Mouse (Mus musculus): Measurements from ENCODE around the gene Tsga13. TPM values are rescaled to one million over a fixed set of nuclear protein-coding genes. Genes with fewer than 3 reads are reported as not detected.

Tsga13 gene
- polyA plus RNA-seq, 1 experiment from 2014 or later = not detected

- Histone ChIP-seq H3K9ac (0 out of 2 replicates have a peak overlapping the region, but pooled peaks have one; percentile 51), H3K36me3 (no peaks in the 10 kb centered on the region), H3K27me3 (no peaks in the 10 kb centered on the region), H3K4me3 (replicated peaks) (0 out of 2 replicates have a peak overlapping the region, but pooled peaks have one; percentile 88), H3K4me2 (peak overlapping the region; percentile 82), H3K27ac (no peak overlapping the region), H3K4me1 (replicated peaks) (peaks cover 26% of the 10 kb centered on the region), H3K9me3 (replicated peaks) (no peaks in the 10 kb centered on the region)
- ATAC-seq (ENCODE audit: low read depth) (no peak), DNase-seq (peak; percentile 24)
- 46% methylated on average over 6 of the region's 6 CpGs for WGBS (ENCODE audit: insufficient replicate concordance)
Measured at GRCm38 (mm10) chr6:30897520-30897919, 17.9 kb downstream of the Tsga13 start.

GRCm38 (mm10) chr6:30896986-30897327 is 18.4 kb downstream of the Tsga13 start:
- Histone ChIP-seq H3K27ac (peak overlapping the region; percentile 68), H3K9ac (peak overlapping the region; percentile 51), H3K4me1 (replicated peaks) (peaks cover 26% of the 10 kb centered on the region), H3K4me2 (peak overlapping the region; percentile 82), H3K9me3 (replicated peaks) (no peaks in the 10 kb centered on the region), H3K27me3 (no peaks in the 10 kb centered on the region), H3K4me3 (replicated peaks) (peak overlapping the region; percentile 88), H3K36me3 (no peaks in the 10 kb centered on the region)
- WGBS (ENCODE audit: insufficient replicate concordance) = 23% methylated on average over 8 of the region's 8 CpGs
- ATAC-seq (ENCODE audit: low read depth) (no peak; the same call in 1 of the 2 replicates), DNase-seq (no peak)

DNA sequence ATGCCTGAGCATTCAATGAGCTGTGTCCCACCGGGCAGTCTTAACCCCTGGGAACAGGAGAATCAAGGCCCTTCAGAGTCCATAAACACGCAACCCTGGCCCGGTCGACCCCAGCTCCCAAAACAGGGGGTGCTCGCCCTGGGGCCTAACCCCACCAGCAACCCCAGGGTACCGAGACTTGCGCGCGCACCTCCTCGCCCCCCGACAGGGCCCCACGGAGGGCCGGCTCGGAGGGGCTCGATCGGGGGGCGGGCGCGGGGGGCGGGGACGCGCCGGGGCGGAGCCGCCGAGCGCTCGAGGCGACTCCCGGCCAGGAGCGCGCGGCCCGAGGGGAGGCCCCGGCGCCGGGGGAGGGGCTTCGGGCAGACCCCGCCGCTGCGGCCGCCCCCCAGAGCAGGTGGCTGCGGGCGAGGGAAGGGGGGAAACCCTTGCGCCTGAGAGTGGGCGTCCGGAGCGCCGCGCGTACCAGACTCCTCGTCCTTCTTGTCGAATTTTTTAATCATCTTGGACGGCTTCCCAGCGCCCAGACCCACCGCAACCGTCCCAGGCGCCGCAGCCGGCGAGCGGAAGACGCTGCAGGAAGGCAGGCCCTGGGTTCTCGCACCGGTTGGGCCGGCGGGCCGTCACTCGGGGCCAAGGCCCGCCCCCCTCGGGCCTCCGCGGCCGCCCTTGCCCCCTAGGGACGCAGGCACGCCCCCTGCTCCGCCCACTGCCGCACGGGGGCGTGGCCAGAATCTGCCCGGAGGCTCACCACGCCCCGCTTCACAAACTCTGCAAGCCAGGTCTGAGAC is 19.0 kb downstream of the Tsga13 start, which contains the start of gene Copg2:
TSS of gene Copg2 (minus strand) at position 600 of the 791 bp plus-strand sequence.
- ATAC-seq (ENCODE audit: low read depth) (peak; percentile 99), DNase-seq (peak; percentile 94)
- Histone ChIP-seq H3K4me3 (replicated peaks) (peak within 1 kb of the TSS; percentile 88), H3K27ac (peak within 1 kb of the TSS; percentile 89), H3K4me2 (peak within 1 kb of the TSS; percentile 82), H3K9ac (peak within 1 kb of the TSS; percentile 89), H3K36me3 (no peaks in the 10 kb centered on the region), H3K9me3 (replicated peaks) (no peaks in the 10 kb centered on the region), H3K27me3 (no peaks in the 10 kb centered on the region), H3K4me1 (replicated peaks) (peaks cover 26% of the 10 kb centered on the region)
- under 1% methylated on average over 77 of the region's 83 CpGs for WGBS (ENCODE audit: insufficient replicate concordance)

GRCm38 (mm10) chr6:30895819-30896194 is 19.6 kb downstream of the Tsga13 start:
- H3K4me1 ChIP-seq (replicated peaks) = peaks cover 26% of the 10 kb centered on the region
- DNase-seq (no peak), ATAC-seq (ENCODE audit: low read depth) (no peak)
- peak overlapping the region; percentile 88 for H3K4me3 ChIP-seq (replicated peaks)
- no peaks in the 10 kb centered on the region for H3K27me3 ChIP-seq
- H3K27ac ChIP-seq = peak overlapping the region; percentile 89
- WGBS (ENCODE audit: insufficient replicate concordance) = 30% methylated on average over 3 of the region's 3 CpGs
- H3K9ac ChIP-seq = peak overlapping the region; percentile 89
- no peaks in the 10 kb centered on the region for H3K9me3 ChIP-seq (replicated peaks)
- no peaks in the 10 kb centered on the region for H3K36me3 ChIP-seq
- peak overlapping the region; percentile 82 for H3K4me2 ChIP-seq

- H3K4me3 ChIP-seq (replicated peaks) = no peak overlapping the region
- H3K4me1 ChIP-seq (replicated peaks) = peaks cover 26% of the 10 kb centered on the region
- WGBS (ENCODE audit: insufficient replicate concordance) = 82% methylated on average over 4 of the region's 4 CpGs
- H3K4me2 ChIP-seq = no peak overlapping the region
- H3K27ac ChIP-seq = no peak overlapping the region
- H3K9me3 ChIP-seq (replicated peaks) = no peaks in the 10 kb centered on the region
- H3K27me3 ChIP-seq = no peaks in the 10 kb centered on the region
- ATAC-seq (ENCODE audit: low read depth) (no peak), DNase-seq (no peak)
- H3K9ac ChIP-seq = no peak overlapping the region
- peaks cover 9% of the 10 kb centered on the region for H3K36me3 ChIP-seq
Measured at GRCm38 (mm10) chr6:30893081-30893480, 22.3 kb downstream of the Tsga13 start.

- no peaks in the 10 kb centered on the region for H3K27me3 ChIP-seq
- peaks cover 13% of the 10 kb centered on the region for H3K4me1 ChIP-seq (replicated peaks)
- DNase-seq (no peak), ATAC-seq (ENCODE audit: low read depth) (no peak)
- no peak overlapping the region for H3K4me3 ChIP-seq (replicated peaks)
- H3K27ac ChIP-seq = no peak overlapping the region
- H3K9ac ChIP-seq = no peak overlapping the region
- H3K9me3 ChIP-seq (replicated peaks) = no peaks in the 10 kb centered on the region
- no peak overlapping the region for H3K4me2 ChIP-seq
- H3K36me3 ChIP-seq = peaks cover 11% of the 10 kb centered on the region
Measured at GRCm38 (mm10) chr6:30891761-30892160, 23.6 kb downstream of the Tsga13 start.

- H3K27me3 ChIP-seq = no peaks in the 10 kb centered on the region
- DNase-seq (no peak), ATAC-seq (ENCODE audit: low read depth) (no peak)
- peaks cover 22% of the 10 kb centered on the region for H3K36me3 ChIP-seq
- no peak overlapping the region for H3K9ac ChIP-seq
- H3K9me3 ChIP-seq (replicated peaks) = no peaks in the 10 kb centered on the region
- H3K4me1 ChIP-seq (replicated peaks) = no peaks in the 10 kb centered on the region
- no peak overlapping the region for H3K27ac ChIP-seq
- no peak overlapping the region for H3K4me3 ChIP-seq (replicated peaks)
- 46% methylated on average over 3 of the region's 3 CpGs for WGBS (ENCODE audit: insufficient replicate concordance)
- no peak overlapping the region for H3K4me2 ChIP-seq
Measured at GRCm38 (mm10) chr6:30884856-30885255, 30.5 kb downstream of the Tsga13 start.

DNA sequence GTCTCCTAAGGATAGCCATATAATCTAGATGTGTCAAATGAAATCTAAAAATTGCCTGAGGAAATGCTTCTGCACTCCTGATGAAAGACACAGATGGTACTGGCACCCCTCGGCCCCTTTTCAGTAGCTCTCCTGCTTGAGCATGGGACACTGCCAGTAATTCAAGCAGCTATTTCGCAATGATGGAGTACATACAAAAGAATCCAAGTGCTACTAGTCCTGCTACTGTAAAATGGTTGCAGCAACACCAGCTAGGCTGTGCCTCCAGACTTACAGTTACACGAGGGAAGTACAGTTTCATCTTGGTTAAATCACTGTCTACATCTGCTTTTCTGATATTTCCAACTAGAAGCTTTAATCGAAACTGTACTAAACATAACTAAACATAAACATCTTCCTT is 31.9 kb downstream of the Tsga13 start:
- no peak overlapping the region for H3K9ac ChIP-seq
- H3K4me3 ChIP-seq (replicated peaks) = no peak overlapping the region
- ATAC-seq (ENCODE audit: low read depth) = no peak
- no peaks in the 10 kb centered on the region for H3K9me3 ChIP-seq (replicated peaks)
- no peaks in the 10 kb centered on the region for H3K4me1 ChIP-seq (replicated peaks)
- no peak for DNase-seq
- no peak overlapping the region for H3K4me2 ChIP-seq
- WGBS (ENCODE audit: insufficient replicate concordance) = 74% methylated on average over 4 of the region's 4 CpGs
- H3K27ac ChIP-seq = no peak overlapping the region
- no peaks in the 10 kb centered on the region for H3K27me3 ChIP-seq
- H3K36me3 ChIP-seq = peaks cover 17% of the 10 kb centered on the region

DNA sequence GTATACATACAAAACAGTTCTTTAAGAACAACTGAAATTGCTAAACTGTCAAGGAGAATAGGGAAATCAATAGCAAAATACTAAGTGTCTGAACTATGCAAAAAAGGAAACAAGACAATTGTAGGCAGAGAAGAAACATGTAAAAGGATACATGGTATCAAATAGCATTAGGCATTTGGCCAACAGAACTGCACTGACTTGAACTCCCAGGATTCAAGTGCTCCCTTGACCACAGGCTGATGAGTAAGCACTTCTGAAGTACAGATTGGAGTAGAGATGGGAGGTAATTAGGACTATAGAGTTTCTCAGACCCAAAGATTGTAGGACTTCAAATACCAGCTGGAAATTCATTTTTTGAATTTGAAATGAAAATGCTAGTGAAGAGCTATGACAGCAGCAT is 38.7 kb downstream of the Tsga13 start:
- H3K4me3 ChIP-seq (replicated peaks) = no peak overlapping the region
- no peak overlapping the region for H3K4me2 ChIP-seq
- H3K4me1 ChIP-seq (replicated peaks) = no peaks in the 10 kb centered on the region
- H3K36me3 ChIP-seq = 0 out of 2 replicates have a peak, but pooled peaks cover 3% of the 10 kb centered on the region
- H3K9me3 ChIP-seq (replicated peaks) = no peaks in the 10 kb centered on the region
- DNase-seq (no peak), ATAC-seq (ENCODE audit: low read depth) (no peak)
- no peak overlapping the region for H3K27ac ChIP-seq
- no peaks in the 10 kb centered on the region for H3K27me3 ChIP-seq
- no peak overlapping the region for H3K9ac ChIP-seq

- no peaks in the 10 kb centered on the region for H3K36me3 ChIP-seq
- ATAC-seq (ENCODE audit: low read depth) (no peak), DNase-seq (no peak)
- no peak overlapping the region for H3K9ac ChIP-seq
- no peaks in the 10 kb centered on the region for H3K9me3 ChIP-seq (replicated peaks)
- no peaks in the 10 kb centered on the region for H3K4me1 ChIP-seq (replicated peaks)
- no peak overlapping the region for H3K4me3 ChIP-seq (replicated peaks)
- H3K27me3 ChIP-seq = no peaks in the 10 kb centered on the region
- no peak overlapping the region for H3K27ac ChIP-seq
- 81% methylated on average over 1 of the region's 1 CpGs for WGBS (ENCODE audit: insufficient replicate concordance)
- no peak overlapping the region for H3K4me2 ChIP-seq
Measured at GRCm38 (mm10) chr6:30866501-30866900, 48.9 kb downstream of the Tsga13 start.

GRCm38 (mm10) chr6:30865031-30865678 is 50.2 kb downstream of the Tsga13 start:
- no peak overlapping the region for H3K4me3 ChIP-seq (replicated peaks)
- no peak overlapping the region for H3K4me2 ChIP-seq
- no peaks in the 10 kb centered on the region for H3K27me3 ChIP-seq
- no peak overlapping the region for H3K9ac ChIP-seq
- ATAC-seq (ENCODE audit: low read depth) = no peak
- DNase-seq = no peak
- 52% methylated on average over 3 of the region's 3 CpGs for WGBS (ENCODE audit: insufficient replicate concordance)
- H3K4me1 ChIP-seq (replicated peaks) = no peaks in the 10 kb centered on the region
- H3K9me3 ChIP-seq (replicated peaks) = no peaks in the 10 kb centered on the region
- H3K27ac ChIP-seq = no peak overlapping the region
- H3K36me3 ChIP-seq = no peaks in the 10 kb centered on the region

DNA sequence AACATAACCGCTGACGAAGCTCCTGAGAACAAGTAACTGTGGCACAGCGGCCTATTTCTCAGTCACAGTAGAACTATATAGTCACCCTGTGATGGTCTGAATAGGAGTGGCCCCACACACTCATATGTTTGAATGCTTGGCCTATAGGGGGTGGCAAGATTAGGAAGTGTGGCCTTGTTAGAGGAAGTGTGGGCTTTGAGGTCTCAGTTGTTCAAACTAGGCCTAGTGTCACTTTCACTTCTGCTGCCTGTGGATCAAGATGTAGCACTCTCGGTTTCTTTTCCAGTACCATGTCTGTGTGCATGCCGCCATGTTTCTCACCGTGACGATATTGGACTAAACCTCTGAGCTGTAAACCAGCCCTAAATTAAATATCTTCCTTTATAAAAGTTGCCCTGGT is 59.4 kb downstream of the Tsga13 start:
- no peak for DNase-seq
- WGBS (ENCODE audit: insufficient replicate concordance) = 84% methylated on average over 7 of the region's 7 CpGs
- no peaks in the 10 kb centered on the region for H3K9me3 ChIP-seq (replicated peaks)
- no peak for ATAC-seq (ENCODE audit: low read depth)
- H3K4me1 ChIP-seq (replicated peaks) = no peaks in the 10 kb centered on the region
- H3K4me2 ChIP-seq = no peak overlapping the region
- no peaks in the 10 kb centered on the region for H3K27me3 ChIP-seq
- no peak overlapping the region for H3K4me3 ChIP-seq (replicated peaks)
- H3K27ac ChIP-seq = no peak overlapping the region
- H3K36me3 ChIP-seq = peaks cover 7% of the 10 kb centered on the region; the same call in 1 of the 2 replicates
- no peak overlapping the region for H3K9ac ChIP-seq

Measured in liver, embryonic 13.5 days (tissue).